Mouse (Mus musculus): Measurements from ENCODE around the gene Hist1h1b.
A peak's percentile ranks its signal among the peaks of the same experiment; 100 is the strongest.

Hist1h1b gene

GRCm38 (mm10) chr13:21781639-21782038, 1.2 kb upstream of the Hist1h1b start:
- no peak for DNase-seq

GRCm38 (mm10) chr13:21781021-21781555, 663 bp upstream of the Hist1h1b start:
- no peak for DNase-seq

GRCm38 (mm10) chr13:21778814-21779766, 1.3 kb downstream of the Hist1h1b start:
- DNase-seq: peak; percentile 88

- no peak for DNase-seq
Measured at GRCm38 (mm10) chr13:21755707-21756106, 24.7 kb downstream of the Hist1h1b start.

- peak; percentile 32 for DNase-seq
Measured at GRCm38 (mm10) chr13:21754294-21755001, 26.0 kb downstream of the Hist1h1b start.

- DNase-seq: peak; percentile 87
Measured at GRCm38 (mm10) chr13:21753524-21754285, 26.7 kb downstream of the Hist1h1b start, which contains the start of the genes Hist1h2ak and Hist1h2bn. Gene Hist1h2ak (minus strand): TSS chr13:21753827. Gene Hist1h2bn (plus strand): TSS chr13:21754123.

GRCm38 (mm10) chr13:21753051-21753523, 27.3 kb downstream of the Hist1h1b start:
- no peak for DNase-seq

- DNase-seq: no peak
Measured at GRCm38 (mm10) chr13:21752356-21752755, 28.1 kb downstream of the Hist1h1b start.

- no peak for DNase-seq
Measured at GRCm38 (mm10) chr13:21751827-21752226, 28.6 kb downstream of the Hist1h1b start.

- DNase-seq: no peak
Measured at GRCm38 (mm10) chr13:21751417-21751816, 29.0 kb downstream of the Hist1h1b start.

- peak; percentile 91 for DNase-seq
Measured at GRCm38 (mm10) chr13:21750159-21751017, 30.0 kb downstream of the Hist1h1b start, which contains the start of gene Hist1h4k. Gene Hist1h4k (minus strand): TSS chr13:21750505.

- DNase-seq: no peak
Measured at GRCm38 (mm10) chr13:21749387-21750158, 30.9 kb downstream of the Hist1h1b start.

- no peak for DNase-seq
Measured at GRCm38 (mm10) chr13:21745006-21745405, 35.4 kb downstream of the Hist1h1b start.

- peak; percentile 75 for DNase-seq
Measured at GRCm38 (mm10) chr13:21734906-21735767, 45.3 kb downstream of the Hist1h1b start, which contains the start of gene Hist1h4j. Gene Hist1h4j (plus strand): TSS chr13:21735064.

GRCm38 (mm10) chr13:21734010-21734905, 46.2 kb downstream of the Hist1h1b start:
- peak; percentile 92 for DNase-seq

GRCm38 (mm10) chr13:21733466-21733865, 47.0 kb downstream of the Hist1h1b start:
- no peak for DNase-seq
